Mouse (Mus musculus) c-Kit-negative CD71-positive TER-119-positive erythroid progenitor cells, embryonic 14.5 days (primary cell): ENCODE data around the gene Ppef2.

Experiments used
- DNase-seq: peaks from one replicate; pipeline ENCODE4 v3.0.0-alpha.2; 2013; ENCODE audit warnings: low read depth, low spot score

Gene Ppef2

GRCm38 (mm10) chr5:92239333-92240232 lies 16.5 kb downstream of the Ppef2 start:
- DNase-seq = no peak

- no peak for DNase-seq
Observed at GRCm38 (mm10) chr5:92234939-92235557, 21.0 kb downstream of the Ppef2 start.

- DNase-seq = no peak
Observed at GRCm38 (mm10) chr5:92233366-92233765, 22.7 kb downstream of the Ppef2 start.

- DNase-seq = no peak
Observed at GRCm38 (mm10) chr5:92231836-92232235, 24.2 kb downstream of the Ppef2 start.

GRCm38 (mm10) chr5:92230306-92230705 lies 25.8 kb downstream of the Ppef2 start:
- DNase-seq = no peak

- DNase-seq = no peak
Observed at GRCm38 (mm10) chr5:92229514-92229913, 26.6 kb downstream of the Ppef2 start.

GRCm38 (mm10) chr5:92228776-92229175 lies 27.3 kb downstream of the Ppef2 start:
- DNase-seq = no peak

- no peak for DNase-seq
Observed at GRCm38 (mm10) chr5:92227782-92228181, 28.3 kb downstream of the Ppef2 start.

- no peak for DNase-seq
Observed at GRCm38 (mm10) chr5:92220287-92220902, 35.7 kb downstream of the Ppef2 start.

GRCm38 (mm10) chr5:92219826-92220225 lies 36.3 kb downstream of the Ppef2 start:
- DNase-seq = no peak

GRCm38 (mm10) chr5:92218915-92219793 lies 36.9 kb downstream of the Ppef2 start:
- no peak for DNase-seq

- no peak for DNase-seq
Observed at GRCm38 (mm10) chr5:92215308-92215707, 40.8 kb downstream of the Ppef2 start, which contains the start of gene U90926. Gene U90926 (minus strand): TSS chr5:92215408.

- no peak for DNase-seq
Observed at GRCm38 (mm10) chr5:92212231-92212630, 43.8 kb downstream of the Ppef2 start.

GRCm38 (mm10) chr5:92210205-92210604 lies 45.9 kb downstream of the Ppef2 start:
- no peak for DNase-seq

- DNase-seq = no peak
Observed at GRCm38 (mm10) chr5:92206121-92206520, 50.0 kb downstream of the Ppef2 start.

- DNase-seq = no peak
Observed at GRCm38 (mm10) chr5:92205706-92206105, 50.4 kb downstream of the Ppef2 start.

GRCm38 (mm10) chr5:92205184-92205583 lies 50.9 kb downstream of the Ppef2 start:
- DNase-seq = no peak

GRCm38 (mm10) chr5:92204162-92205036 lies 51.7 kb downstream of the Ppef2 start:
- no peak for DNase-seq

GRCm38 (mm10) chr5:92198266-92198665 lies 57.8 kb downstream of the Ppef2 start:
- no peak for DNase-seq
